27 mouse cellular contexts compared by ENCODE assay signal in genomic region chr2:179706616-179707015, GRCm38 (mm10).
"Had no signal": no experiment of that assay in that cellular context is flagged by ENCODE, and none has a peak within 500 bp of the region (broad histone marks: within the 10 kb centered on the region; RNA-seq: fewer than 3 reads in every experiment).

No protein-coding gene starts in this region.

- H3K4me3 ChIP-seq: gastrocnemius, adult 2 months; heart, embryonic 10.5 days; heart, embryonic 12.5 days; hindbrain, embryonic 10.5 days; hindbrain, embryonic 12.5 days; hindbrain, embryonic 15.5 days; kidney, embryonic 15.5 days; limb, embryonic 13.5 days; limb, embryonic 15.5 days; liver, embryonic 12.5 days had no signal

- H3K9ac ChIP-seq: heart, embryonic 12.5 days; hindbrain, embryonic 12.5 days; hindbrain, embryonic 15.5 days; kidney, embryonic 15.5 days; limb, embryonic 13.5 days; limb, embryonic 15.5 days; liver, embryonic 12.5 days; liver, embryonic 14.5 days had no signal

- H3K36me3 ChIP-seq: heart, embryonic 10.5 days; heart, embryonic 12.5 days; hindbrain, embryonic 10.5 days; hindbrain, embryonic 12.5 days; hindbrain, embryonic 15.5 days; kidney, embryonic 15.5 days; limb, embryonic 13.5 days; limb, embryonic 15.5 days; liver, embryonic 12.5 days had no signal

- H3K9me3 ChIP-seq: heart, embryonic 10.5 days; heart, embryonic 12.5 days; hindbrain, embryonic 10.5 days; hindbrain, embryonic 12.5 days; hindbrain, embryonic 15.5 days; kidney, embryonic 15.5 days; limb, embryonic 13.5 days; limb, embryonic 15.5 days; liver, embryonic 12.5 days had no signal

- ATAC-seq: hindbrain, postnatal 0 days; intestine, embryonic 16.5 days; liver, embryonic 12.5 days had no signal

- H3K4me2 ChIP-seq: heart, embryonic 12.5 days; hindbrain, embryonic 12.5 days; hindbrain, embryonic 15.5 days; kidney, embryonic 15.5 days; limb, embryonic 13.5 days; limb, embryonic 15.5 days; liver, embryonic 12.5 days had no signal

- H3K27me3 ChIP-seq: hindbrain, embryonic 12.5 days; hindbrain, embryonic 15.5 days; kidney, embryonic 15.5 days; liver, embryonic 12.5 days had no signal

- H3K4me1 ChIP-seq: heart, embryonic 12.5 days; kidney, embryonic 15.5 days; limb, embryonic 13.5 days; limb, embryonic 15.5 days; liver, embryonic 12.5 days had no signal

- H3K27ac ChIP-seq: gastrocnemius, adult 2 months; heart, embryonic 10.5 days; hindbrain, embryonic 10.5 days; hindbrain, embryonic 12.5 days; hindbrain, embryonic 15.5 days; hindbrain, postnatal 0 days; kidney, embryonic 15.5 days; kidney, postnatal 0 days; limb, embryonic 13.5 days; limb, embryonic 15.5 days; liver, embryonic 12.5 days; liver, embryonic 14.5 days had no signal

- DNase-seq: gastrocnemius, adult 2 months; gastrocnemius, postnatal 10 days; gastrocnemius, postnatal 25 days; heart, adult 18-20 months; heart, postnatal 10 days; heart, postnatal 4 days; kidney, adult 11 months; kidney, adult 2 months; kidney, adult 9 months; kidney, postnatal 14 days; kidney, postnatal 36 days; layer of hippocampus, adult 9-11 months; layer of hippocampus, postnatal 36 days; left cerebral cortex, postnatal 4 days had no signal
